Mouse (Mus musculus): ENCODE measurements around the gene Gstp1.
A peak's percentile ranks its signal among the peaks of the same experiment; 100 is the strongest.
"Not testable (repeated sequence)": the region's sequence is repeated elsewhere in the genome, so short reads cannot be mapped to it uniquely, and the experiment has no call there.

Gstp1 gene

GRCm38 (mm10) chr19:4037154-4037787, 514 bp downstream of the Gstp1 start:
- not testable (repeated sequence) for DNase-seq

- no peak for DNase-seq
Observed at GRCm38 (mm10) chr19:4036327-4037045, 1.3 kb downstream of the Gstp1 start.

- DNase-seq = no peak
Observed at GRCm38 (mm10) chr19:4033742-4034141, 4.0 kb downstream of the Gstp1 start.

- DNase-seq = peak; percentile 50
Observed at GRCm38 (mm10) chr19:4033298-4033697, 4.5 kb downstream of the Gstp1 start.

- no peak for DNase-seq
Observed at GRCm38 (mm10) chr19:4032668-4033067, 5.1 kb downstream of the Gstp1 start.

GRCm38 (mm10) chr19:4027576-4027975, 10.2 kb downstream of the Gstp1 start:
- DNase-seq = no peak

GRCm38 (mm10) chr19:4023185-4023584, 14.6 kb downstream of the Gstp1 start:
- no peak for DNase-seq

GRCm38 (mm10) chr19:4018743-4019583, 18.8 kb downstream of the Gstp1 start:
- DNase-seq = peak; percentile 84

GRCm38 (mm10) chr19:4017921-4018587, 19.7 kb downstream of the Gstp1 start:
- no peak for DNase-seq

GRCm38 (mm10) chr19:4015635-4016034, 22.1 kb downstream of the Gstp1 start:
- DNase-seq = no peak

GRCm38 (mm10) chr19:4014802-4015201, 23.0 kb downstream of the Gstp1 start:
- no peak for DNase-seq

- DNase-seq = no peak
Observed at GRCm38 (mm10) chr19:4013066-4013465, 24.7 kb downstream of the Gstp1 start.

GRCm38 (mm10) chr19:4012432-4013022, 25.3 kb downstream of the Gstp1 start, which contains the start of gene Ndufv1:
Gene Ndufv1, minus strand, starts transcription at chr19:4012806.
- peak; percentile 99 for DNase-seq

- no peak for DNase-seq
Observed at GRCm38 (mm10) chr19:4011086-4011485, 26.7 kb downstream of the Gstp1 start.

GRCm38 (mm10) chr19:4005971-4006370, 31.8 kb downstream of the Gstp1 start:
- no peak for DNase-seq

GRCm38 (mm10) chr19:4005091-4005490, 32.7 kb downstream of the Gstp1 start:
- DNase-seq = peak; percentile 1

- DNase-seq = no peak
Observed at GRCm38 (mm10) chr19:4004331-4004730, 33.5 kb downstream of the Gstp1 start.

GRCm38 (mm10) chr19:4003641-4004040, 34.1 kb downstream of the Gstp1 start:
- no peak for DNase-seq

GRCm38 (mm10) chr19:4003112-4003511, 34.7 kb downstream of the Gstp1 start, which contains the start of gene Doc2g:
Gene Doc2g, plus strand, starts transcription at chr19:4003313.
- no peak for DNase-seq

GRCm38 (mm10) chr19:4001752-4002151, 36.0 kb downstream of the Gstp1 start:
- no peak for DNase-seq

- no peak for DNase-seq
Observed at GRCm38 (mm10) chr19:4000949-4001525, 36.7 kb downstream of the Gstp1 start.

Data from kidney, adult 11 months (tissue).